Mouse (Mus musculus) embryonic fibroblast, embryonic 13.5 days (primary cell): Measurements from ENCODE around the gene Ank2. TPM values are rescaled to one million over a fixed set of nuclear protein-coding genes. Genes with fewer than 3 reads are reported as not detected.

ENCODE experiments used
- H3K27ac ChIP-seq: 2 replicates; pipeline ENCODE4 v1.5.1; 2012; ENCODE audit warnings: low read length, control low read depth, inconsistent platforms; ENCODE audit not compliant: insufficient read depth
- H3K4me1 ChIP-seq: 2 replicates; pipeline ENCODE4 v1.6.1; 2011; ENCODE audit warnings: low read length; ENCODE audit not compliant: control insufficient read depth, insufficient read depth
- H3K4me3 ChIP-seq: 2 replicates; pipeline ENCODE4 v1.5.1; 2011; ENCODE audit warnings: mild to moderate bottlenecking, control low read depth, low read length; ENCODE audit not compliant: insufficient read depth
- CTCF ChIP-seq: IDR thresholded peaks from 2 replicates; pipeline ENCODE4 v1.5.1; 2011; ENCODE audit warnings: mild to moderate bottlenecking, control low read depth, low read length, moderate library complexity, borderline replicate concordance; ENCODE audit not compliant: insufficient read depth
- POLR2A ChIP-seq: IDR thresholded peaks from 2 replicates; pipeline ENCODE4 v1.6.1; 2011; ENCODE audit warnings: low read depth, mild to moderate bottlenecking, control low read depth, low read length, moderate library complexity
- polyA plus RNA-seq: library from polyadenylated mRNA; stranded (reverse); fragments of >200 nt; gene quantifications from 2 replicates; pipeline ENCODE4 v1.2.4, GENCODE M21; 2011; ENCODE audit warnings: low read depth; ENCODE audit not compliant: missing spikeins, insufficient read length

Ank2 gene
- polyA plus RNA-seq, 1 experiment = 53.8 TPM

- TF ChIP-seq POLR2A (no peak), CTCF (no peak)
Observed at GRCm38 (mm10) chr3:127036118-127036517, 463.0 kb downstream of the Ank2 start.

GRCm38 (mm10) chr3:127035540-127035939, 463.6 kb downstream of the Ank2 start:
- no peak for TF ChIP-seq CTCF
- no peak for TF ChIP-seq POLR2A
- peak overlapping the region; percentile 44 for H3K27ac ChIP-seq
- H3K4me1 ChIP-seq = peaks cover 12% of the 10 kb centered on the region
- H3K4me3 ChIP-seq = no peak overlapping the region

More at GRCm38 (mm10) chr3:127036118-127036517, 463.0 kb downstream of the Ank2 start:
- Histone ChIP-seq H3K4me3 (no peak overlapping the region), H3K4me1 (peaks cover 12% of the 10 kb centered on the region), H3K27ac (peak overlapping the region; percentile 44; the same call in 1 of the 2 replicates)

GRCm38 (mm10) chr3:127034983-127035382, 464.2 kb downstream of the Ank2 start:
- H3K27ac ChIP-seq = peak overlapping the region; percentile 14; the same call in 1 of the 2 replicates
- no peak overlapping the region for H3K4me3 ChIP-seq
- no peak for TF ChIP-seq CTCF
- TF ChIP-seq POLR2A = no peak
- peaks cover 12% of the 10 kb centered on the region for H3K4me1 ChIP-seq

- H3K4me1 ChIP-seq = peaks cover 7% of the 10 kb centered on the region
- TF ChIP-seq CTCF (no peak), POLR2A (no peak)
- H3K27ac ChIP-seq = no peak overlapping the region
- H3K4me3 ChIP-seq = no peak overlapping the region
Observed at GRCm38 (mm10) chr3:127023992-127024391, 475.2 kb downstream of the Ank2 start.

- peak overlapping the region; percentile 40; the same call in 1 of the 2 replicates for H3K27ac ChIP-seq
Observed at GRCm38 (mm10) chr3:127020167-127020566, 479.0 kb downstream of the Ank2 start.

GRCm38 (mm10) chr3:127019728-127020127, 479.4 kb downstream of the Ank2 start:
- Histone ChIP-seq H3K27ac (peak overlapping the region; percentile 40; the same call in 1 of the 2 replicates), H3K4me3 (no peak overlapping the region), H3K4me1 (peaks cover 7% of the 10 kb centered on the region)
- TF ChIP-seq POLR2A (no peak), CTCF (no peak)

More at GRCm38 (mm10) chr3:127020167-127020566, 479.0 kb downstream of the Ank2 start:
- Histone ChIP-seq H3K4me1 (peaks cover 7% of the 10 kb centered on the region), H3K4me3 (no peak overlapping the region)
- TF ChIP-seq CTCF (no peak), POLR2A (no peak)

GRCm38 (mm10) chr3:127019109-127019508, 480.0 kb downstream of the Ank2 start:
- Histone ChIP-seq H3K4me3 (no peak overlapping the region), H3K27ac (no peak overlapping the region), H3K4me1 (peaks cover 7% of the 10 kb centered on the region)
- no peak for TF ChIP-seq POLR2A
- TF ChIP-seq CTCF = no peak

- Histone ChIP-seq H3K4me3 (no peak overlapping the region), H3K27ac (no peak overlapping the region), H3K4me1 (peaks cover 7% of the 10 kb centered on the region)
- TF ChIP-seq POLR2A (no peak), CTCF (no peak)
Observed at GRCm38 (mm10) chr3:127017523-127017922, 481.6 kb downstream of the Ank2 start.

- H3K4me1 ChIP-seq = peaks cover 7% of the 10 kb centered on the region
- no peak overlapping the region for H3K4me3 ChIP-seq
- TF ChIP-seq CTCF (no peak), POLR2A (no peak)
- H3K27ac ChIP-seq = no peak overlapping the region
Observed at GRCm38 (mm10) chr3:127015596-127015995, 483.6 kb downstream of the Ank2 start.

GRCm38 (mm10) chr3:127015175-127015574, 484.0 kb downstream of the Ank2 start:
- H3K4me3 ChIP-seq = no peak overlapping the region
- TF ChIP-seq POLR2A (no peak), CTCF (peak; percentile 16; the same call in 1 of the 2 replicates)
- peaks cover 6% of the 10 kb centered on the region for H3K4me1 ChIP-seq
- H3K27ac ChIP-seq = no peak overlapping the region

GRCm38 (mm10) chr3:127013976-127014375, 485.2 kb downstream of the Ank2 start:
- no peak overlapping the region for H3K27ac ChIP-seq
- H3K4me1 ChIP-seq = no peaks in the 10 kb centered on the region
- no peak overlapping the region for H3K4me3 ChIP-seq
- TF ChIP-seq CTCF (no peak), POLR2A (no peak)
